Mouse (Mus musculus) embryonic facial prominence, embryonic 15.5 days (tissue): ENCODE results near the gene Arhgap25. TPM values are rescaled to one million over a fixed set of nuclear protein-coding genes. Genes with fewer than 3 reads are reported as not detected.
"Not testable (repeated sequence)": the region's sequence is repeated elsewhere in the genome, so short reads cannot be mapped to it uniquely, and the experiment has no call there.

ENCODE experiments used
- ATAC-seq: fragments of 200-750 bp; cut with Nextera tagmentation; 2 replicates; pipeline ENCODE4 v1.8.0; 2017; ENCODE audit warnings: low read depth, moderate TSS enrichment; ENCODE audit not compliant: insufficient number of reproducible peaks, low FRiP score, low TSS enrichment
- H3K27ac ChIP-seq: fragments of 300-500 bp; sonication (generic); replicated peaks from 2 replicates; pipeline ENCODE4 v1.5.1; 2015; ENCODE audit warnings: mild to moderate bottlenecking, inconsistent platforms
- H3K27me3 ChIP-seq: fragments of 300-500 bp; sonication (generic); 2 replicates; pipeline ENCODE4 v1.6.1; 2015; ENCODE audit warnings: inconsistent platforms
- H3K36me3 ChIP-seq: fragments of 300-500 bp; sonication (generic); 2 replicates; pipeline ENCODE4 v1.6.1; 2015; ENCODE audit warnings: mild to moderate bottlenecking, inconsistent platforms
- H3K4me1 ChIP-seq: fragments of 300-500 bp; sonication (generic); 2 replicates; pipeline ENCODE4 v1.6.1; 2015; ENCODE audit warnings: inconsistent platforms
- H3K4me2 ChIP-seq: fragments of 300-500 bp; sonication (generic); replicated peaks from 2 replicates; pipeline ENCODE4 v1.6.1; 2015; ENCODE audit warnings: mild to moderate bottlenecking, inconsistent platforms
- H3K4me3 ChIP-seq: fragments of 300-500 bp; sonication (generic); replicated peaks from 2 replicates; pipeline ENCODE4 v1.5.1; 2015; ENCODE audit warnings: mild to moderate bottlenecking, inconsistent platforms
- H3K9ac ChIP-seq: fragments of 300-500 bp; sonication (generic); 2 replicates; pipeline ENCODE4 v1.6.1; 2015; ENCODE audit warnings: inconsistent platforms
- H3K9me3 ChIP-seq: fragments of 300-500 bp; sonication (generic); replicated peaks from 2 replicates; pipeline ENCODE4 v1.6.1; 2016; ENCODE audit warnings: inconsistent platforms
- WGBS: fragments of 180-500 bp; shearing (Covaris S2); methylation state at CpG from one replicate; pipeline ENCODE4 v1.1.7; 2015; 5-methylcytosine and 5-hydroxymethylcytosine counted together
- polyA plus RNA-seq: library from polyadenylated mRNA; unstranded; fragments of >200 nt; fragmentation: Nextera tagmentation; extraction: Ambion mirVana; gene quantifications from 2 replicates; pipeline ENCODE4 v1.2.1, GENCODE M21; 2015

The Arhgap25 gene
- polyA plus RNA-seq, 1 experiment from 2014 or later = 8.3 TPM

DNA sequence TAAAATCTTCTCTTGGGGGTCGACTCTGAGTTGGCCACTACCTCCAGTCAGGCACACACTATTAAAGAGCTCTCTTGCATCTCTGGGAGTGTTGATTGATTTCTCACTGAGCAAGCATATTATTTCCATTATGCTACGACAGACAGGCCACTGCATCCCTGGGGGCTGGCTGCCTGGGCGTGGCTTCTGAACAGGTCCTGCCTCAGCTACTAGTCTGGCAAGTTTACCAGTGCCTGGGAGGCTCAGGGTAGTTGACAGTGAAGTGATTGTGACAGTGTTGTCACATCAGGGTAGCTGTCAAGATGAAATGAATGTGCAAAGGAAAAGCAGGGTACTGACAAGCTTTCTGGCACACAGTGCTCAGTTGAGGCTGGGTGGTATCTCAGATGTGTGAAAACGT lies 54.2 kb downstream of the Arhgap25 start:
- WGBS = 43% methylated on average over 4 of the region's 4 CpGs
- Histone ChIP-seq H3K36me3 (no peaks in the 10 kb centered on the region), H3K27ac (no peak overlapping the region; the same call in 1 of the 2 replicates), H3K4me1 (peaks cover 6% of the 10 kb centered on the region; the same call in 1 of the 2 replicates), H3K9ac (no peak overlapping the region), H3K4me2 (no peak overlapping the region), H3K27me3 (no peaks in the 10 kb centered on the region), H3K9me3 (no peaks in the 10 kb centered on the region), H3K4me3 (no peak overlapping the region)
- ATAC-seq = no peak

DNA sequence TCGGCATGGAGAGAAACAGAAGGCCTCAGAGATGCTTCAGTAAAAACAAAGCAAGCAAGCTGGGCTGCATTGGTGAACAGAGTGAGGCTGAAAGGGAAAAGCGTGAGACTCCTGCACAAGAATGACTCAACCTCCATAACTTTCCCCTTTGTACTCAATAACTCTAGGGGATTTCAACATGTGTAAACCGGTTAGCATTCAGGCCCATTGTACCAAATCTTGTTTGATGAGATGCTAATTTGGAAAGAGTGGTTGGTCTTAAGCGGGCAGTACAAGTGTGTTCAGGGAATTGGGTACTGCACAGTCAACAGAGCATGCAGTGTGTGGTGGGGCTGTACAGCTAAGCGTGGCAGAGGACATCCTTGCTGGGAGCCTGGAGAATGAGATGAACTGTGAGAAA lies 57.8 kb downstream of the Arhgap25 start:
- no peak overlapping the region for H3K9ac ChIP-seq
- H3K9me3 ChIP-seq = no peaks in the 10 kb centered on the region
- H3K27ac ChIP-seq = no peak overlapping the region
- no peak overlapping the region for H3K4me2 ChIP-seq
- no peaks in the 10 kb centered on the region for H3K27me3 ChIP-seq
- WGBS = 70% methylated on average over 5 of the region's 5 CpGs
- no peak overlapping the region for H3K4me3 ChIP-seq
- H3K4me1 ChIP-seq = 0 out of 2 replicates have a peak, but pooled peaks cover 6% of the 10 kb centered on the region
- no peaks in the 10 kb centered on the region for H3K36me3 ChIP-seq
- no peak for ATAC-seq

GRCm38 (mm10) chr6:87470098-87470497 lies 63.0 kb downstream of the Arhgap25 start:
- 90% methylated on average over 12 of the region's 12 CpGs for WGBS
- H3K27me3 ChIP-seq, H3K4me1 ChIP-seq: not testable (repeated sequence)

DNA sequence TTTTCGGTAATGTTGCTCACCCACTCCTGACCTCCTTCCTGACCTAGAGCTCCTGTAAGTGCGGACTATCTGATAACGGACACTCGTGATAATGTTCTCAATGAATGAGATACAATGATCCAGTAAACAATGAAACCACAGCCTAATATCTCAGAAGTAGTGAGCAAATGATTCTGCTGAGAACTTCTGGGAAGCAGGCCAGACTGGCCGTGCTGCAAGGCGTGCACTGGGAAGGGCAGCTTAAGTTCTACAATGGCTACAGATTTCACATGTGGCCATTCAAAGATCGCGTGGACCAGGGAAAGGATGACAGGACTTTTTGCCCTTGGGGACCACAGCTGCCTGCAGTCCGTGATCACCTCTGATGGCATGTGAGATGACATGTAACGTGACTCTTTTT lies 64.7 kb downstream of the Arhgap25 start:
- WGBS = 76% methylated on average over 10 of the region's 10 CpGs

More at GRCm38 (mm10) chr6:87470098-87470497, 63.0 kb downstream of the Arhgap25 start:
- H3K27ac ChIP-seq, H3K9me3 ChIP-seq, H3K9ac ChIP-seq, ATAC-seq, H3K36me3 ChIP-seq, H3K4me2 ChIP-seq, H3K4me3 ChIP-seq: not testable (repeated sequence)

GRCm38 (mm10) chr6:87467373-87467772 lies 65.7 kb downstream of the Arhgap25 start:
- 94% methylated on average over 1 of the region's 1 CpGs for WGBS
- Histone ChIP-seq H3K36me3 (no peaks in the 10 kb centered on the region), H3K27me3 (no peaks in the 10 kb centered on the region), H3K4me1 (peaks cover 4% of the 10 kb centered on the region; the same call in 1 of the 2 replicates), H3K9ac (no peak overlapping the region), H3K4me2 (no peak overlapping the region), H3K27ac (no peak overlapping the region), H3K4me3 (no peak overlapping the region), H3K9me3 (no peaks in the 10 kb centered on the region)
- ATAC-seq = no peak

More for the DNA sequence above, 64.7 kb downstream of the Arhgap25 start:
- Histone ChIP-seq H3K4me1 (peaks cover 4% of the 10 kb centered on the region; the same call in 1 of the 2 replicates), H3K4me3 (no peak overlapping the region), H3K27ac (no peak overlapping the region), H3K27me3 (no peaks in the 10 kb centered on the region), H3K9me3 (no peaks in the 10 kb centered on the region), H3K4me2 (no peak overlapping the region), H3K9ac (no peak overlapping the region), H3K36me3 (no peaks in the 10 kb centered on the region)
- ATAC-seq = no peak

DNA sequence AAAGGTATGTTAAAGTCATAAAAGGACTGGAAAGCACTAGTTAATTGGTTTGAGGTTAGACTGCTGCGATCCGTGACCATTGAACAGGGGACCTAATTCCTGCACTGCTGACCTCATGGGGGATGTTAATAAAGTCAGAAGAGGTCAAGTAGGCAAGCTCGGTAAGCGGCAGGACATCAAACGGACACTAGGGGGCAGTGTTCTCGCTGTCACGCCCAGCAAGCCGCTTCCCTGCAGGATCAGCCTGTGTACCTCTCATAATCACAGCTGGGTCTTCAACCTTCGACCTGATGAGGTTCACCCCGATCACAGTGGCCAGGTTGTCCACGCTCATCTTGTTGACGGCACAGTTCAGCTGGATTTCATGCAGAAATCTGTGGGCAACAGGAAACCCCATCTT lies 66.8 kb downstream of the Arhgap25 start:
- no peaks in the 10 kb centered on the region for H3K36me3 ChIP-seq
- no peak overlapping the region for H3K9ac ChIP-seq
- peaks cover 4% of the 10 kb centered on the region; the same call in 1 of the 2 replicates for H3K4me1 ChIP-seq
- H3K27ac ChIP-seq = no peak overlapping the region
- H3K27me3 ChIP-seq = no peaks in the 10 kb centered on the region
- H3K9me3 ChIP-seq = no peaks in the 10 kb centered on the region
- H3K4me3 ChIP-seq = no peak overlapping the region
- ATAC-seq = no peak
- 11% methylated on average over 12 of the region's 12 CpGs for WGBS
- peak overlapping the region; percentile 34 for H3K4me2 ChIP-seq

DNA sequence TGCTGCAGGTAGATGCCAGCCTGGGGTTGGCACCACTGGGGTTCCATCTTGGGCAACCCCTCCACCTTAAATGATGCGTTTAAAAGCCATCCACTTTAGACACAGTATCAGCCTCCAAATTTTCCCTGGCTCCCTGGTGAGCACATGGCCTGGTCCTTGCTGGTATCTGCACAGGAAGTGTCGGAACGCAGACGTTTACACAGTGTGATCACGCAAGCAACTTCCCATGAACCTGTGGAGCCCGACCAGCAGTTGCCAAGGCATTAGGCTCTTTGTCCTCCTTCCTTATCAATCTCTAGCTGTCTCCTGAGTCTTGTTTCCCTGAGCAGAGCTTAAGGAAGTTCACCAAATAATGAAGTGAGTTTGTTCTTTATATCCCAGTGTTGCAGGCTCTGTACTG lies 77.6 kb downstream of the Arhgap25 start:
- Histone ChIP-seq H3K9me3 (no peaks in the 10 kb centered on the region), H3K36me3 (no peaks in the 10 kb centered on the region), H3K4me2 (no peak overlapping the region), H3K27me3 (no peaks in the 10 kb centered on the region), H3K9ac (no peak overlapping the region), H3K4me1 (no peaks in the 10 kb centered on the region), H3K4me3 (no peak overlapping the region), H3K27ac (no peak overlapping the region)
- no peak for ATAC-seq
- WGBS = 72% methylated on average over 6 of the region's 6 CpGs

GRCm38 (mm10) chr6:87451771-87452170 lies 81.3 kb downstream of the Arhgap25 start:
- no peak for ATAC-seq

GRCm38 (mm10) chr6:87451016-87451415 lies 82.0 kb downstream of the Arhgap25 start:
- no peaks in the 10 kb centered on the region for H3K27me3 ChIP-seq
- no peak overlapping the region for H3K4me3 ChIP-seq
- 64% methylated on average over 3 of the region's 3 CpGs for WGBS
- no peak overlapping the region for H3K9ac ChIP-seq
- no peaks in the 10 kb centered on the region for H3K36me3 ChIP-seq
- no peaks in the 10 kb centered on the region for H3K9me3 ChIP-seq
- H3K4me1 ChIP-seq = no peaks in the 10 kb centered on the region
- no peak overlapping the region for H3K27ac ChIP-seq
- H3K4me2 ChIP-seq = no peak overlapping the region
- ATAC-seq = no peak

More at GRCm38 (mm10) chr6:87451771-87452170, 81.3 kb downstream of the Arhgap25 start:
- Histone ChIP-seq H3K4me3 (no peak overlapping the region), H3K4me1 (no peaks in the 10 kb centered on the region), H3K27ac (no peak overlapping the region), H3K27me3 (no peaks in the 10 kb centered on the region), H3K36me3 (no peaks in the 10 kb centered on the region), H3K9me3 (no peaks in the 10 kb centered on the region), H3K9ac (no peak overlapping the region), H3K4me2 (no peak overlapping the region)
- 57% methylated on average over 3 of the region's 3 CpGs for WGBS

GRCm38 (mm10) chr6:87449534-87449933 lies 83.5 kb downstream of the Arhgap25 start:
- WGBS = 76% methylated on average over 3 of the region's 3 CpGs
- no peak for ATAC-seq
- H3K36me3 ChIP-seq = no peaks in the 10 kb centered on the region
- no peak overlapping the region for H3K4me3 ChIP-seq
- H3K9ac ChIP-seq = no peak overlapping the region
- H3K27ac ChIP-seq = no peak overlapping the region
- H3K4me2 ChIP-seq = no peak overlapping the region
- no peaks in the 10 kb centered on the region for H3K4me1 ChIP-seq
- no peaks in the 10 kb centered on the region for H3K27me3 ChIP-seq
- no peaks in the 10 kb centered on the region for H3K9me3 ChIP-seq

DNA sequence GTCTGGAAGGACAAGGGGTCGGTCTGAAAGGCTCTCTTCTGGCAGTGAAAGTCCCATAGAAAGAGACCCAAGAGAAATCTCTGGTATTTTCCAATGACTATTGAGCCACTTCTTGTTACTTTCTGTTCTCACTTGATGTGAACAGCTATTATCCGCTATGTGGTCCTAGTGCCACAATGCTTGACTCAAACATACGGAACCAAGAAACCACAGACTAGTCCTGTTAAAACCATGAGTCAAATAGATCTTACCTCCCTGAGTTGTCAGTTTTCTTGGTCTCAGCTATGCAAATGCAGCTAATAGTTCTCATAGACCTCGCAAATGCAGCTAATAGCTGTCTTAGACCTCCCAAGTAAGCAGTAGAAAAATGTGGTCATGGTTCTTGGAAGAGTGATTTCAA lies 85.8 kb downstream of the Arhgap25 start:
- Histone ChIP-seq H3K36me3 (no peaks in the 10 kb centered on the region), H3K27me3 (no peaks in the 10 kb centered on the region), H3K27ac (no peak overlapping the region), H3K4me1 (no peaks in the 10 kb centered on the region), H3K9ac (no peak overlapping the region), H3K9me3 (no peaks in the 10 kb centered on the region), H3K4me3 (no peak overlapping the region), H3K4me2 (no peak overlapping the region)
- WGBS = 84% methylated on average over 4 of the region's 4 CpGs
- no peak for ATAC-seq

GRCm38 (mm10) chr6:87445222-87445621 lies 87.8 kb downstream of the Arhgap25 start:
- no peak overlapping the region for H3K4me3 ChIP-seq
- H3K36me3 ChIP-seq = no peaks in the 10 kb centered on the region
- H3K9ac ChIP-seq = no peak overlapping the region
- no peak for ATAC-seq
- H3K27ac ChIP-seq = no peak overlapping the region
- H3K9me3 ChIP-seq = no peaks in the 10 kb centered on the region
- WGBS = 80% methylated on average over 7 of the region's 7 CpGs
- H3K4me2 ChIP-seq = no peak overlapping the region
- no peaks in the 10 kb centered on the region for H3K4me1 ChIP-seq
- no peaks in the 10 kb centered on the region for H3K27me3 ChIP-seq
